Mouse (Mus musculus) C2C12 (cell line): Measurements from ENCODE around the gene Pih1d1. TPM values are rescaled to one million over a fixed set of nuclear protein-coding genes. Genes with fewer than 3 reads are reported as not detected.

Source experiments
- H3K27me3 ChIP-seq: one replicate; pipeline ENCODE4 v1.6.1; 2011; ENCODE audit not compliant: control insufficient read depth, insufficient read depth, insufficient read length
- H3K36me3 ChIP-seq: one replicate; pipeline ENCODE4 v1.6.1; 2011; ENCODE audit not compliant: control insufficient read depth, insufficient read depth
- H3K4me3 ChIP-seq: one replicate; pipeline ENCODE4 v1.5.1; 2011; ENCODE audit warnings: mild to moderate bottlenecking, control low read depth; ENCODE audit not compliant: poor library complexity, insufficient read depth, severe bottlenecking
- H3K79me2 ChIP-seq: one replicate; pipeline ENCODE4 v1.6.1; 2011; ENCODE audit not compliant: control insufficient read depth, insufficient read depth
- H3K79me3 ChIP-seq: one replicate; pipeline ENCODE4 v1.6.1; 2011; ENCODE audit warnings: low read depth, control low read depth
- H3ac ChIP-seq: one replicate; pipeline ENCODE3; 2011; ENCODE audit warnings: low read depth; ENCODE audit not compliant: control insufficient read depth, insufficient read length
- CEBPB ChIP-seq: IDR thresholded peaks from one replicate; pipeline ENCODE4 v1.6.1; 2011; ENCODE audit warnings: low read depth, mild to moderate bottlenecking, control low read depth, moderate library complexity
- CTCF ChIP-seq: IDR thresholded peaks from one replicate; pipeline ENCODE4 v1.5.1; 2011; ENCODE audit not compliant: control insufficient read depth, insufficient read depth, insufficient read length
- FOSL1 ChIP-seq: IDR thresholded peaks from one replicate; pipeline ENCODE4 v1.8.0; 2011; ENCODE audit warnings: mild to moderate bottlenecking, low read length; ENCODE audit not compliant: poor library complexity, insufficient read depth, severe bottlenecking
- MAX ChIP-seq: IDR thresholded peaks from one replicate; pipeline ENCODE4 v1.6.1; 2011; ENCODE audit warnings: mild to moderate bottlenecking, control low read depth
- MYOD1 ChIP-seq: IDR thresholded peaks from one replicate; pipeline ENCODE4 v1.6.1; 2011; ENCODE audit warnings: low read depth; ENCODE audit not compliant: control insufficient read depth, insufficient read length
- MYOG ChIP-seq: IDR thresholded peaks from one replicate; pipeline ENCODE4 v1.6.1; 2011; ENCODE audit not compliant: control insufficient read depth, insufficient read length; ENCODE audit errors: extremely low read depth
- USF1 ChIP-seq: IDR thresholded peaks from one replicate; pipeline ENCODE4 v1.6.1; 2011; ENCODE audit warnings: low read depth, mild to moderate bottlenecking, control low read depth, moderate library complexity
- polyA plus RNA-seq: library from polyadenylated mRNA; unstranded; fragments of >200 nt; fragmentation: generic; extraction: Trizol; gene quantifications from one replicate; pipeline ENCODE4 v1.2.1, GENCODE M21; 2012; ENCODE audit warnings: missing spikeins

The Pih1d1 gene
- polyA plus RNA-seq, 1 experiment = 129 TPM

- Histone ChIP-seq H3K36me3 (no peaks in the 10 kb centered on the region), H3ac (no peak overlapping the region), H3K79me2 (no peaks in the 10 kb centered on the region), H3K27me3 (peaks cover 82% of the 10 kb centered on the region), H3K79me3 (no peaks in the 10 kb centered on the region), H3K4me3 (no peak overlapping the region)
- TF ChIP-seq CEBPB = no peak
- TF ChIP-seq CTCF = no peak
- no peak for TF ChIP-seq FOSL1
- TF ChIP-seq MAX = no peak
- no peak for TF ChIP-seq MYOG
- no peak for TF ChIP-seq MYOD1
- TF ChIP-seq USF1 = no peak
Observed at GRCm38 (mm10) chr7:45182606-45183005, 28.5 kb downstream of the Pih1d1 start.

- Histone ChIP-seq H3K79me3 (no peaks in the 10 kb centered on the region), H3K27me3 (peaks cover 85% of the 10 kb centered on the region), H3K4me3 (no peak overlapping the region), H3K79me2 (no peaks in the 10 kb centered on the region), H3ac (no peak overlapping the region), H3K36me3 (no peaks in the 10 kb centered on the region)
- TF ChIP-seq MYOD1 = no peak
- TF ChIP-seq MYOG = no peak
- no peak for TF ChIP-seq FOSL1
Observed at GRCm38 (mm10) chr7:45183672-45184071, 29.6 kb downstream of the Pih1d1 start.

GRCm38 (mm10) chr7:45185921-45186320 is 31.8 kb downstream of the Pih1d1 start:
- Histone ChIP-seq H3K79me2 (no peaks in the 10 kb centered on the region), H3K4me3 (no peak overlapping the region), H3ac (no peak overlapping the region), H3K79me3 (no peaks in the 10 kb centered on the region), H3K36me3 (no peaks in the 10 kb centered on the region), H3K27me3 (peaks cover 71% of the 10 kb centered on the region)
- TF ChIP-seq CEBPB (no peak), MYOG (no peak), MAX (no peak), USF1 (no peak), MYOD1 (no peak), CTCF (no peak), FOSL1 (no peak)

- no peak overlapping the region for H3ac ChIP-seq
- no peak overlapping the region for H3K4me3 ChIP-seq
- no peaks in the 10 kb centered on the region for H3K79me2 ChIP-seq
- H3K79me3 ChIP-seq = no peaks in the 10 kb centered on the region
- peaks cover 40% of the 10 kb centered on the region for H3K27me3 ChIP-seq
- H3K36me3 ChIP-seq = no peaks in the 10 kb centered on the region
- no peak for TF ChIP-seq MYOD1
- no peak for TF ChIP-seq CEBPB
- TF ChIP-seq FOSL1 = no peak
- no peak for TF ChIP-seq MYOG
- TF ChIP-seq MAX = no peak
- no peak for TF ChIP-seq CTCF
- TF ChIP-seq USF1 = no peak
Observed at GRCm38 (mm10) chr7:45189600-45189999, 35.5 kb downstream of the Pih1d1 start.

GRCm38 (mm10) chr7:45190186-45190585 is 36.1 kb downstream of the Pih1d1 start:
- TF ChIP-seq USF1 (no peak), CTCF (no peak), MAX (no peak), MYOG (no peak), FOSL1 (no peak), CEBPB (no peak)
- H3K79me3 ChIP-seq = no peaks in the 10 kb centered on the region
- no peaks in the 10 kb centered on the region for H3K36me3 ChIP-seq
- H3K79me2 ChIP-seq = no peaks in the 10 kb centered on the region
- no peak overlapping the region for H3K4me3 ChIP-seq
- peaks cover 35% of the 10 kb centered on the region for H3K27me3 ChIP-seq
- H3ac ChIP-seq = no peak overlapping the region

GRCm38 (mm10) chr7:45191161-45191560 is 37.1 kb downstream of the Pih1d1 start:
- TF ChIP-seq CEBPB (no peak), MYOD1 (peak; percentile 82)
- Histone ChIP-seq H3K79me2 (no peaks in the 10 kb centered on the region), H3K27me3 (peaks cover 26% of the 10 kb centered on the region), H3ac (no peak overlapping the region), H3K36me3 (no peaks in the 10 kb centered on the region), H3K4me3 (no peak overlapping the region), H3K79me3 (no peaks in the 10 kb centered on the region)
